Mouse (Mus musculus): ENCODE results near the gene Inppl1. TPM values are rescaled to one million over a fixed set of nuclear protein-coding genes. Genes with fewer than 3 reads are reported as not detected.

Inppl1 gene
- 10 to 100 TPM; 81.8 to 82.2 TPM for total RNA-seq (2021)
- long read RNA-seq, experiment 1, full-length matches to known transcripts, result 5 of 32 reads
- long read RNA-seq, experiment 1, partial matches to known transcripts, result 19 of 32 reads
- long read RNA-seq, experiment 1, other reads (novel, unspliced or antisense), result 8 of 32 reads
- long read RNA-seq, experiment 2, full-length matches to known transcripts, result 6 of 14 reads
- long read RNA-seq, experiment 2, partial matches to known transcripts, result 6 of 14 reads
- long read RNA-seq, experiment 2, other reads (novel, unspliced or antisense), result 2 of 14 reads

DNA sequence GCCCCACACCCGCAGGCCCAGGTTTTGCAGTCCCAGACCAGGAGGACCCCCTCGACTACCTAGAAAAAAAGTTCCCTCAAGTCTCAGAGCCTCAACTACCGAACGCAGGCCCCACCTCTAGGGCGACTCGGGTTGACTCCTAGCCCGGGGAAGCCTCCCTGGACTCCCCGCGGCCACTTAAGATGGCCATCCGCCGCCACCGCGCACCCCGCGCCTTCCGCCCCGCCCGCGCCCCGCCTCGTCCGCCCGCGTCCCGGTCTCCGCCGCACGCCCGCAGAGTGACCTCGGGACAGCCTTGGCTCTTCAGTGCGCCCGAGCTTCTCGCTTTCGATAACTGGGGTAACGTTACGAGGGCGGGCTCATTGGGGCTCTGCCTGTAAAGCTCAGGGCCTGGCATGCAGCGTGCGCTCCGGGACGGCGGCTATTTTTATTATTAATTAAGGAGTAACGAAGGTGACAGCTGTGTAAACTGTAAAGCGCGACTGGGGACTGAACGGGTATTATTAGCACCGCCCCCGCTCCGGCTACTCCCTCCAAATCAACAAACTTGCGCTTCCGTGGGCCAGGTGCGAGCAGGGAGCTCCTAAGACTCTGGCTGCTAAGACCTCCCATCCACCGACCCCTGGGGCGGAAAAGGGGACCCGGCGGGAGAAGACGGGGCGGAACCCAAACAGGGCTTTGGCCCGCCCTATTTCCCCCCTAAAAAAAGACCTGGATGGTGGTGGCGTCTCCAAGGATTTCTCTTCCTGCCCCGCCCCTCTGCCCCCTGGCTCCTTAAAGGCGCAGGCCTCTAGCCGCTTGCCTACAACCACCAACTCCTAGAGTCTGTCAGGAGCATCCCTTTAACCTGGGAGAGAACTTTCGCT is at the start of gene Inppl1:
Gene Inppl1 (minus strand): TSS at position 624 of the 866 bp plus-strand sequence.
- DNase-seq, result peak; percentile 94 to 96

DNA sequence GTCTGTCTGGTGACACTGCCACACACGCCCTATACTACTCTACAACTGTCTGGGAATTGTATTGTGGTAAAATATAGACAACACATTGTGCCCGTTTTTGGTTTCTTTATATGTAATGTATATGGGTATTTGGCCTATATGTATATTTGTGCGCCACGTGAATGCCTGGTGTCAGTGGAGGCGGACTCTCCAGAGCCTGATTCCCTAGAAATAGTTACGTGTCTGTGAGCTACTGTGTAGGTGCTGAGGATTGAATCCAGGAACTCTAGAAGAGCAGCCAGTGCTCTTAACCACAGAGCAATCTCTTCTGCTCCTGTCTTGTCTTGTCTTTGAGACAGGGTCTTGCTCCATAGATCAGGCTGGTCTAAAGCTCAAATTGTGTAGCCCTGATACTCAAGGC is 48.2 kb upstream of the Inppl1 start:
- DNase-seq, result no peak

DNA sequence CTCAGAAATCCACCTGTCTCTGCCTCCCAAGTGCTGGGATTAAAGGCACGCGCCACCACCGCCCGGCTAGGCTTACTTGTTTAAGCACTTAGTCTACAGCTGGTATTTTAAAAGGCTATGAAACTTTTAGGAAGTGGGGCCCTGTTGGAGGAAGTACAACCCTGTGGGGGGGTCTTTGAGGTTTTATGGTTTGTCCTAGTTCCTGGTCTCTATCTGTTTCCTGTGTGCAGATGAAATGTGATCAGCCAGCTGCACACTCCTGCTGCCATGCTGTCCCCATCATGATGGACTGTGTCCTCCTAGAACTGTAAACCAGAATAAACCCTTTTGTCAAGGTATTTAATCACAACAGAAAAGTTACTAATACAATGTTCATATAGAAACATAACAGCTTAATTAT is 46.1 kb upstream of the Inppl1 start:
- no peak for DNase-seq

DNA sequence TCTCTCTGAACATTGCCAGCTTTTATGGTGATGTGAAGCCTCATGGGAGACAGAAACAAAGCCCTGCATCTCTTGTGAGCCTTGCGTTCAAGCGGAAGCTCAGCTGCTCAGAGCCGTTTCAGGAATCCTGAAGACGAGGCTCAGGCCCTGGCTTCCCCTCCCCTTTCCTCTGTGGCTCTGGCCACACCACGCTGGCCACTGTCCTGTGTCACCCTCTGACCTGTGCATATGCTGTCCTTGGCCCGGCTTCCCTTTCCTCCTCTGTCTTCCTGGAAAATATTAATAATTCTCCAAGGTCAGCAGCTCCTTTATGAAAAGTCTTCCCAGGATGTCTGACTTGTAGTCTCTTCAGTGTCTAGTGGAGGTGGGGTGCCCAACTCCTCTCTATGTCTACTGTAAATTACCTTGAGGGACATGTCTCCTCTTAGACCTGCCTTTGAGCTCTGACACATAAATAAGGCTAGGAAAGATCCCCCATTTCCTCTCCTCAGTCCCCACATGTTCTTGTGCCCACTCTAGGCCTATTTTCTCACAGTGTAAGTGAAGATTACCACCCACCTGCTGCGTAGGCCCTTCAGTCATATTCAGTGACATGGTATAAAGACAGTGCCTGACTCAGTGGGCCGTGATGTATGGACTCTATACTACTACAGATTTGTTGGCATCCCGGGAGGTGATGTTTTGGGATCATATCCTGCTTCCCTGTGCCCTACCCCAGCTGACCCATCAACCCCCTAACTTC is 44.6 kb upstream of the Inppl1 start:
- DNase-seq, result peak in 1 of 2 experiments; percentile 52

DNA sequence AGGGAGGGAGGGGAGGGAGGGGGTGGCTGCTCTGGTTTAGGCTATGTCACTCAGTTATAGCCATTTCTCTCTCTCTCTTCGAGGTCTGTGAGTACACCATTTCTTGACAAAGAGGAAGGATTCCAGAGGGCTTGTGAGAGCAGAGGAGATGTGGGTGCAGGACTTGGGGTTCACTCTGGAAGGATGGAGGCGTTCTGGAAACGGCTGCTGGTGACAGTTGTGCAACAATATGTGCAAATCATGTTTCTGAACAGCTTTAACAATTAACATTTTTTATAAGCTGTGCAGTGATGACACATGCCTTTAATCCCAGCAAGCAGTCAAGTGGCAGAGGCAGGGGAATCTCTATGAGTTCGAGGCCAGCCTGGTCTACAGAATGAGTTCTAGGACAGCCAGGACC is 42.8 kb upstream of the Inppl1 start:
- DNase-seq, result no peak

DNA sequence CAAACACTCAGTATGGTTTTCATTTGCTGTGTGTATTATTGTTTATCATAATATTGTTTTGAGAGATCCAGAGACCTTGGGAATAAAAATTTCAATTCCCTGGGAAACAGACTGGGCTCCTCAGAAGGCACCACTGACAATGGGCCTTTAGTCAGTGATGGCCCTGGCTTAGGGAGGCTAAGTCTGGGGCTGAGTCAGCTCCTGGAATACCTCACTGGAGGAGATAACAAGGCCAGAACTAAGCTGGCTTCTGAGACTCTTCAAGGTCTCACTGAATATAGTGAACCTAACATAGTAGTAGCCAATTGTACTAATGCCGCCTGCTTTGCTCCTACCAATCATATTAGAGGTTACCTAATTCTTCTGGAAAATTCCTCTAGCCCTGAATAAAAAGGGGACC is 37.9 kb upstream of the Inppl1 start:
- DNase-seq, result peak; percentile 43 to 44

DNA sequence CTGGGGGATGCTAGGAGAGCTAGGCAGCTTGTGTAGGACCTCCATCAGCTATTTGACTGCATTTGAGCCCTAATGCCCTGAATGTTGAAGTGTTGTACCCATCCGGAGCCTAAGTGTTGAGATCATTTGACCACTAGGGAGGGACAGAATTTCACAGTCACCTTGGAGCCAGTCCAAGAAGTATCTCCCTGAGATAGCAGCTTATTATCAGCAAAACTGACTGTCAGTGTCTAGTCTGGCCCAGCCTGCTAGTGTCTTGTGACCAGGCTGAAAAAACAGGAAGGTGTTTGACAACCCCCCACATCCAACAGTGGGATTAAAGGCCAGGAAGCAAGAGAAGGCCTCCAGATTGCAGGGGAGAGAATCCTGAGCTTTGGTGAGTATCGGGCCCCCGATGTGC is 33.3 kb upstream of the Inppl1 start:
- DNase-seq, result peak in 1 of 2 experiments; percentile 35

DNA sequence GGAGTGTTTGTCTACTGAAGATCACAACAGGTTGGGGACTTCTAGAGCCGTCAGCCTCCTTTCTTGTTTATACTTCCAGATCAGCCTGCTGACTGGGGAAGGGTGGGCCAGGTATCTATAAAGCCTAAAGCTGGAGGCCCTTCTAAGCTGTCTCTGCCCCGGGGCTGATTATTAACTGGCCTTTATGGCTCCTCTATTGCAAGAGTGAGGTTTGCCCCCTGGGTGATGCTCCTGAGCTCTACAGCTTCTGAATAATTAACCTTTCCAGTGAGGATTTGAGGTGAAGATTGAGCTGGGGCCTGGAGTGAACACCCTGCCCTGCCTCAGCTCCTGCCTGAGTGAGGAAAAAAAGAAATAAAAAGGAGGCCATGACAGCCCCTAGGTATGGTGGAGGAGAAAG is 32.6 kb upstream of the Inppl1 start, which contains the start of gene Folr1:
Gene Folr1 (minus strand): TSS at position 160 of the 400 bp plus-strand sequence.
- DNase-seq, result no peak

DNA sequence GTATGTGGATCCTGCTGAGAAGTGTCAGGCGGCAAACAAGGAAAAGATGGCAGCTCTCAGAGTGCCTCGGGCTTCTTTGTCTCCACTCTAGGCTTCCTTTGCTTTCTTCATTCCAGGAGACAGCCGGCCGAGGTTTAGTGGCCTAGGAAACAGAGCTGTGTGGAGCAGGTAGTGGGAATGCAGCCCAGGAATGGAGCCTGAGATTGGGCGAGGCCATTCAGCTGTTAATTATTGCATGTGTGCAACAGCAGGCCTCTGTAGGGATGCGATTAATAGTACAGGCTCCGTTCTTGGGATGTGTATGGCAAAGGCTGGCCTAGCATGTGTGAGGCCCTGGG is 31.1 kb upstream of the Inppl1 start:
- no peak for DNase-seq

DNA sequence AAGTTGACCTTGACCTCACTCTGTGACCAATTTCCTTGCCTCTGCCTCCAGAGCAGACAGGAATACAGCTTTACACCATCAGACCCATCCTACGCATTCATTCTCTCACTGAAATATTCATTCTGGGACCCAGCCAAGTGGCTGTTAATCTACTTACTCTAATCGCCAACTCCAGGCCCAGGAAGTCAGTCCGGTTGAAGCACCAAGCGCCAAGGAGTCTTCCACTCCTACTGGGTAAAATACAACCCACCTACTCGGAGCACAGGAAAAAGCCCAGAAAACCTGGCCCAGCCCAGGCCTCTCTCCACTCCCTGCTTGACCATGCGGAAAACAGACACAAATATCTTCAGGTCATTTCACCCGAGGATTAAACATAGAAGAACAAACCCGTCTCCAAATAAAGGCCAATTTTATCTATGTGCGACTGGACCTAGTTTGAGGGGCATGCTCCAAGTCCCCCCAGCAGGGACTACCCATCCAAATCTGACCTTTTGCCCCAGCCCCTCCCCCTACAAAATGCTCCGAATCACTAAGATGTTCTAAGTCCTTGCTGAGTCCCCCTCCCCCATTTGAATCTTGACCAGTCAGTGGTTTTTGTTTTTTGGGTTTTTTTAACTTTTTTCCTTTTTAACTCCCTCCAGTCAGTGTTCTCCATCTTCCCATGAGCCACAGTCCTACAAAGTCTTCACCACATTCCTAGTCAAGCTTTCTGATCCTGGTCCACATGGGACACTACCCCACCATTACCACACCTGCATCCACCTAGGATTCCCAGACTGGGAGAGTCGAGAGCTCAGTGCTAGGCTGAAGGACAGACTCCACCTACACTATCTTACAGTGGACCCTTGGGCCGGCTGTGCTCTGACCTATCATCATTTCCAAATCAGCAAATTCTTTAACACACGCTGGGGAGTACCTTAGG is 30.5 kb upstream of the Inppl1 start:
- no peak for DNase-seq

DNA sequence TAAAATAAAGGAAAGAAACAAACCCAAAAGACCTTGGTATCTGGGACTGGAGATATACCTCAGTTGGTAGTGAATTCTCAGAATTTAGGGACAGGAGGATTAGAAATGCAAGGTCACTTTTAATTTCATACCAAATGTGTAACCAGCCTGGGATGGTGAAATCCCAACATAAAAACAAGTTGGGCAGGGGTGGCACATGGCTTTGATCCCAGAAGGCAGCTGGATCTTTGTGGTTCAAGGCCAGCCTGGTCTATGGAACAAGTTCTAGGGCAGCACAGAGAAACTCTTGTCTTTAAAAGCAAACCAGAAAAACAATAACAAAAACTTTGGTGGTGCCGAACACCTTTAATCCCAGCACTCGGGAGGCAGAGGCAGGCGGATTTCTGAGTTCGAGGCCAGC is 29.5 kb upstream of the Inppl1 start:
- peak in 1 of 2 experiments; percentile 21 for DNase-seq

DNA sequence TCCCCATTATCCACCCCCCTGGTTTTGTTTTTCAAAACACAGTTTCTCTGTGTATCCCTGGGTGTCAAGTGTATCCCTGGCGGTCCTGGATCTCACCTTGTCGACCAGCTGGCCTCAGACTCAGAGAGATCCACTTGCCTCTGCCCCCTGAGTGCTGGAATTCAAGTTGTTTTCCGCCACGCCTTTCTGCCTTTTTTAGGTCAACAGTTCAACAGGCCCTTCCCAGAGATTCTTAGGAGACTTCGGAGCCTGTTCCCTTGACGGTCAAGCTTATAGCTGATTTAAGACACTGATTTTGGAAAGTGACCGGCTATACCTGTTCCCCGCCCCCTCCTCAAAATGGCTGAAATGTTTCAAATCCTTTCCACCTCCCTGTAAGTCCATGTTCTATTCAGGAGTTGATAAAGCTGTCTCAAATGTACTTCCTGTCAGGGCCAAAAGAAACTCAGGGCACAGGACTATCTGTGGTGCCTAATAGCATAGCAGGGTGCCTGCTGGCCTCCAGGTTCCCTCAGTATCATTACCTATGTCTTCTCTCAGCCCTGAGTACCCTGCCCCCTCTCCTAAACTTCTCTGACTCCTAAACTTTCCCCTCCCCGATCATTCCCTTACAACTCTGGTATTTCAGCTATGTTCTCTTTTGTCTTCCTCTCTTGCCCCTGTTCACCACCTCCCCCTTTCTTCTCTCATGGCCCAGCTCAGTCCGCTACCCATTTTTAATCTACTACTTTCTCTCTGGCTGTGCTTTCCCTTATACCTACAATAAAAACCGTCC is 28.6 kb upstream of the Inppl1 start:
- DNase-seq, result no peak

DNA sequence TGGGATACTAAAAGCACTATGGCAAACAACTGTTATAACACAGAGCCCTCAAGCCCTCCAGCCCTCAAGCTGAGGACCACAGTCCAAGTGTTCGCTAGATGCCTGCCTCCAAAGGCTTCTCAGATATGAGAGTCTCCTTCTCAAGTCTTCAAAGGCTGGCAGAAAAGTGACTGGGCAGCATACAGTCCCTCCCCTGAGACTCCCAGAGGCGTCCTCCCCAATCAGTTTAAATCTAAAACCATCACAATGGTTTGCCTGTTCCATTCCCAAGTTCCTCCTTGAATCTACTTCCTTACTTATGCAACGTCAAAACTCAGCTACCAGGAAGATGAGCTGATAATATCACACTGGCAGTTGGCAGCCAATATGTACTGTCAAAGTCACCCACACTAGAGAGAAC is 25.4 kb upstream of the Inppl1 start, which contains the start of gene Anapc15:
Gene Anapc15 (plus strand): TSS at position 301 of the 400 bp plus-strand sequence.
- DNase-seq, result no peak

DNA sequence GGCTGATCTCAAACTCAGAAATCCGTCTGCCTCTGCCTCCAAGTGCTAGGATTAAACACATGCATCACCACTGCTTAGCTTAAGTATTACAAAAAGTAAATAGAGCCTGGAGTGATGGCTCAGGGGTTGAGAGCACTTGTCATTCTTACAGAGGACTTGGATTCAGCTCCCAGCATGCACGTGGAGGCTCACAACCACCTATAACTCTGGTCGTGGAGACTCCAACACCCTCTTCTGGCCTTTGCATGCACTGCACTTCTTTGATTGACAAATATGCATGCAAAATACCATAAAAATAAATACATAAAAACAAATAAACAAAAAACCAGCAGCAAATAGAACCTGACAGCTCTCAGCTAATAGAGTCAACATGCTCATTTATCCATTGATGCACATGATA is 24.3 kb upstream of the Inppl1 start:
- DNase-seq, result no peak

DNA sequence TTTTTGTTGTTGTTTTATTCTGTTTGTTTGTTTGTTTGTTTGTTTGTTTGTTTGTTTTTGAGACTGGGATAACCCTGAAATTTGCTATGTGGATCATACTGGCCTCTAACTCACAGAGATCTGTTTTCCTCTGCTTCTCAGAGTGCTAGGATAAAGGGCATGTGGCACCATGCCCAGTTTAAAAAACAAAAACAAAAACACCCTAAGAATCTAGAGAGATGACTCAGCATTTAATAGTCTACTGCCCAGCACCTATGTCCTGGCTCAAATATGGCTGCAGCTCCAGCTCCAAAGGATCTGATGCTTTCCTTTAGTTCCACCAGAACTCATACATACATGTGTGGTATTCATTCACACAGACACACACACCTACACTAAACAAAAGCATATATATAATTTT is 22.9 kb upstream of the Inppl1 start:
- peak in 1 of 2 experiments; percentile 19 for DNase-seq

DNA sequence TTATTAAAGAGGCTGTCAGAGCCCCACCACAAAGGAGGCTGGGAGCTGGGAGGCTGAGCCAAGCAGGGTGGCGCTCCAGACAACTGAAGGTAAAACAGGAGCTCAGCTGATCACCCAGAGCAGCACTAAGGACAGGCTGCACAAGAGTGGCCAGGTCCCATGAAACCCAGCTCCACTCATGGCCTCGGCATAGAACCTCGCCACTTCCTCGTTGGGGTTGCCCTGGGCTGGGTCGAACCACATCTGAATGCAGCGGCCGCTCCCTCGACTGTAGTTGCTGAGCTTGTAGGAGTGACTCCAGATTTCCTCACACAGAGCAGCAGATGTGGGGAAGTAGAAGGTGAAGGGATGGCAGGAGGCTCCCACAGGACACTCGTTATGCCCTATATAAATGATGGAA is 20.3 kb upstream of the Inppl1 start:
- DNase-seq, result no peak

DNA sequence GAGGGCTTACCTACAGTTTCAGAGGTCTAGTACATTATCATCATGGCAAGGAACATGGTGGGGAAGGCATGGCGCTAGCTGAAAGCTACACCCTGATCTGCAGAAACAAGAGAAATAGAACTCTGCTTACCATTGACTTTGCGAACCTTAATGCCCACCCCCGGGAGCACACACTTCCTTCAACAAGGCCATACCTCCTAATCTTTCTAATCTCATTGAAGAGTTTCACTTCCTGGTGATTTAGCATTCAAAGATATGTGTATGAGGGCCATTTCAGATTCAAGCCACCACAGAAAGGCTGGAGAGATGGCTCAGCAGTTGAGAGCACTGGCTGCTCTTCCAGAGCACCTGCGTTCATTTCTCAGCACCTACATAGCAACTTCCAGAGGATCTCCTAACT is 19.1 kb upstream of the Inppl1 start, which contains the start of gene Folr2:
Gene Folr2 (minus strand): TSS at position 101 of the 400 bp plus-strand sequence.
- DNase-seq, result no peak

DNA sequence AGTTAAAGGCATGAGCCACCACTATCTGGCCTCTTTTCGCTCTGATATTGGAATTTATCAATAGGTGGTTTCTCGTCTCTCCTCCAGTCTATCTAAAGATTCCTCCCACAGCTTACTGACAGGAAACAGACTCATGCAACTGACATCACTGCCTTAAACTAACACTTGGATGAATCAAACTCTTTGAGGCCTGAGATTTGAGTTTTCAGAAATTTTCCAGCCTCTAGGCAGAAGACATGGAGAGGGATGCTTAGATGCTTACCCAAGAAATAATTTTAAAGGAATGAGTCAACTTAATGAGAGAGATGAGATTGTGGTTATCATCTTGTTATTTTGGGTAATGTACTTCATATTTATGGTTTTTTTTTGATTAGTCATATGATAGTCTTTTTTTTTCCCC is 15.8 kb upstream of the Inppl1 start:
- DNase-seq, result no peak

DNA sequence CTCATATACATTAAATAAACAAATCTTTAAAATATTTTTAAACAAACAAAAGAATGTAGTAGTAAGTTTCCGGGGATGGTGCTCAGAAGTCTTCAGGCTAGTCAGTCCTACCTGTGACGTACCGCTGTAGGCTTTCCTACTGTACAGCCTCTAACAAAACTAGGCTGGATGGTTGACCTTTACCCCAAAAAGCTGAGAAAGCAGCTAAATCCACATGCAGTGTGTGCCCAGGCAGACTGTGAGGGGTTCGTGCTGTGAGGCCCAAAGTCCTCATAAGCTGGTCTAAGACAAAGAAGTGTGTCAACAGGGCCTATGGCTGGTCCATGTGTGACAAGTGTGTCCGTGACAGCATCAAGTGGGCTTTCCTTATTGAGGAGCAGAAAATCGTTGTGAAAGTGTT is 14.8 kb upstream of the Inppl1 start:
- no peak for DNase-seq

DNA sequence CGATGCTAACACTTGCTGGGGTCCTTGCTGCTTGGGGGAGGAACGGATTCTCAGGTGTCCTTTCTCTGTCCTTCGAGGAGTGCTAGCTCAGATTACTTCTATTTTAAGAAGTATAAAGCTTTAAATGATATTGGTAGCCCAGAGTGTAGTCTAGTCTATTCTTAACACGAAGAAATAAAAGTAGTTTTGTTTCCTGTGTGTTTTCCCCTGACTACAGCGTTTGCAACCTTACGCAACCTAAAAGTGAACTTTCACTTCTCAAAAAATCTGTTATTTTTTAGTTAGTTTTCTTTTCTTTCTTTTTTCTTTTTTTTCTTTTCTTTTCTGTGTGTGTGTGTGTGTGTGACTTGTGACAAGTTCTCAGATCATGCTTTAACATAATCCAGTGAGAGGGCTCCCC is 13.7 kb upstream of the Inppl1 start:
- DNase-seq, result no peak

DNA sequence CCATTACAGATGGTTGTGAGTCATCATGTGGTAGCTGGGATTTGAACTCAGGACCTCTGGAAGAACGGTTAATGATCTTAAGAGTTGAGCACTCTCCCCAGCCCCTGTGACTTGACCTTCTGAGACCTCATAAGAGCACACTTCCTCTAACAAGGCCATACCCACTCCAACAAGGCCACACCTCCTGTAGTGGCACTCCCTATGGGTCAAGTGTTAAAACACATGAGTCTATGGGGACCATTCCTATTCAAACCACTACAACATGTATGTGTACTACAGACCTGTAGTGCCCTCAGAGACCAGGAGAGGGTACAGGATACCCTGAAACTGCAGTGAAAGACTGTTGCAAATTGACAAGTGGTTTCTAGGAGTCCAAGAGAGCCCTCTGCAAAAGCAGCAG is 9.9 kb upstream of the Inppl1 start:
- DNase-seq, result no peak

All from adrenal gland, postnatal 36 days (tissue).